Mouse (Mus musculus) limb, embryonic 13.5 days (tissue): ENCODE measurements around the gene Robo2. TPM values are rescaled to one million over a fixed set of nuclear protein-coding genes. Genes with fewer than 3 reads are reported as not detected.

ENCODE experiments used
- ATAC-seq: fragments of 200-750 bp; cut with Nextera tagmentation; 2 replicates; pipeline ENCODE4 v1.8.0; 2017; ENCODE audit warnings: low read depth, moderate number of reproducible peaks, moderate TSS enrichment; ENCODE audit not compliant: low FRiP score
- H3K27ac ChIP-seq: fragments of 300-500 bp; sonication (generic); 2 replicates; pipeline ENCODE4 v1.5.1; 2015; ENCODE audit warnings: inconsistent platforms, mild to moderate bottlenecking, moderate library complexity
- H3K27me3 ChIP-seq: fragments of 300-500 bp; sonication (generic); 2 replicates; pipeline ENCODE4 v1.6.1; 2015; ENCODE audit warnings: mild to moderate bottlenecking, inconsistent platforms
- H3K36me3 ChIP-seq: fragments of 300-500 bp; sonication (generic); 2 replicates; pipeline ENCODE4 v1.6.1; 2015; ENCODE audit warnings: inconsistent platforms, mild to moderate bottlenecking, moderate library complexity
- H3K4me1 ChIP-seq: fragments of 300-500 bp; sonication (generic); 2 replicates; pipeline ENCODE4 v1.6.1; 2015; ENCODE audit warnings: inconsistent platforms
- H3K4me2 ChIP-seq: fragments of 300-500 bp; sonication (generic); replicated peaks from 2 replicates; pipeline ENCODE4 v1.6.1; 2015; ENCODE audit warnings: inconsistent platforms, mild to moderate bottlenecking, moderate library complexity
- H3K4me3 ChIP-seq: fragments of 300-500 bp; sonication (generic); 2 replicates; pipeline ENCODE4 v1.5.1; 2015; ENCODE audit warnings: moderate library complexity, mild to moderate bottlenecking, inconsistent platforms
- H3K9ac ChIP-seq: fragments of 300-500 bp; sonication (generic); 2 replicates; pipeline ENCODE4 v1.6.1; 2015; ENCODE audit warnings: mild to moderate bottlenecking, inconsistent platforms
- H3K9me3 ChIP-seq: fragments of 300-500 bp; sonication (generic); 2 replicates; pipeline ENCODE4 v1.6.1; 2016; ENCODE audit warnings: inconsistent platforms
- WGBS: fragments of 180-500 bp; shearing (Covaris S2); methylation state at CpG from one replicate; pipeline ENCODE4 v1.1.7; 2015; 5-methylcytosine and 5-hydroxymethylcytosine counted together
- polyA plus RNA-seq: library from polyadenylated mRNA; unstranded; fragments of >200 nt; fragmentation: Nextera tagmentation; extraction: Ambion mirVana; gene quantifications from 2 replicates; pipeline ENCODE4 v1.2.1, GENCODE M21; 2015

Robo2 gene
- polyA plus RNA-seq, 1 experiment from 2014 or later: 76.3 TPM

- Histone ChIP-seq H3K36me3 (no peaks in the 10 kb centered on the region), H3K9me3 (no peaks in the 10 kb centered on the region), H3K27me3 (no peaks in the 10 kb centered on the region), H3K27ac (no peak overlapping the region), H3K9ac (no peak overlapping the region), H3K4me1 (0 out of 2 replicates have a peak, but pooled peaks cover 3% of the 10 kb centered on the region), H3K4me2 (no peak overlapping the region), H3K4me3 (no peak overlapping the region)
- 67% methylated on average over 7 of the region's 7 CpGs for WGBS
- no peak for ATAC-seq
Observed at GRCm38 (mm10) chr16:74316150-74316549, 95.5 kb downstream of the Robo2 start.

- ATAC-seq: no peak
- H3K36me3 ChIP-seq: no peaks in the 10 kb centered on the region
- no peak overlapping the region for H3K9ac ChIP-seq
- H3K9me3 ChIP-seq: no peaks in the 10 kb centered on the region
- H3K27me3 ChIP-seq: no peaks in the 10 kb centered on the region
- no peak overlapping the region for H3K4me3 ChIP-seq
- H3K27ac ChIP-seq: no peak overlapping the region
- WGBS: 59% methylated on average over 4 of the region's 4 CpGs
- H3K4me1 ChIP-seq: 0 out of 2 replicates have a peak, but pooled peaks cover 3% of the 10 kb centered on the region
- no peak overlapping the region for H3K4me2 ChIP-seq
Observed at GRCm38 (mm10) chr16:74313222-74313621, 98.4 kb downstream of the Robo2 start.

GRCm38 (mm10) chr16:74307543-74307887, 104.1 kb downstream of the Robo2 start:
- Histone ChIP-seq H3K9ac (no peak overlapping the region), H3K4me2 (no peak overlapping the region), H3K4me3 (no peak overlapping the region), H3K4me1 (no peaks in the 10 kb centered on the region), H3K27me3 (no peaks in the 10 kb centered on the region), H3K36me3 (no peaks in the 10 kb centered on the region), H3K9me3 (no peaks in the 10 kb centered on the region), H3K27ac (no peak overlapping the region)
- ATAC-seq: no peak
- WGBS: 40% methylated on average over 6 of the region's 6 CpGs

- Histone ChIP-seq H3K4me3 (no peak overlapping the region), H3K9me3 (no peaks in the 10 kb centered on the region), H3K27me3 (no peaks in the 10 kb centered on the region), H3K4me1 (no peaks in the 10 kb centered on the region), H3K9ac (no peak overlapping the region), H3K4me2 (no peak overlapping the region), H3K27ac (no peak overlapping the region), H3K36me3 (no peaks in the 10 kb centered on the region)
- no peak for ATAC-seq
- WGBS: 57% methylated on average over 5 of the region's 5 CpGs
Observed at GRCm38 (mm10) chr16:74306876-74307542, 104.6 kb downstream of the Robo2 start.

- Histone ChIP-seq H3K4me1 (0 out of 2 replicates have a peak, but pooled peaks cover 5% of the 10 kb centered on the region), H3K36me3 (peaks cover 3% of the 10 kb centered on the region; the same call in 1 of the 2 replicates), H3K27me3 (no peaks in the 10 kb centered on the region), H3K27ac (no peak overlapping the region), H3K4me3 (no peak overlapping the region), H3K9ac (no peak overlapping the region), H3K9me3 (no peaks in the 10 kb centered on the region), H3K4me2 (no peak overlapping the region)
- no peak for ATAC-seq
- WGBS: 68% methylated on average over 8 of the region's 8 CpGs
Observed at GRCm38 (mm10) chr16:74287878-74288277, 123.7 kb downstream of the Robo2 start.

GRCm38 (mm10) chr16:74282549-74282948, 129.1 kb downstream of the Robo2 start:
- H3K9me3 ChIP-seq: no peaks in the 10 kb centered on the region
- H3K4me3 ChIP-seq: no peak overlapping the region
- no peak overlapping the region for H3K27ac ChIP-seq
- peaks cover 3% of the 10 kb centered on the region; the same call in 1 of the 2 replicates for H3K36me3 ChIP-seq
- ATAC-seq: no peak
- H3K4me2 ChIP-seq: no peak overlapping the region
- 77% methylated on average over 6 of the region's 6 CpGs for WGBS
- H3K9ac ChIP-seq: no peak overlapping the region
- no peaks in the 10 kb centered on the region for H3K4me1 ChIP-seq
- H3K27me3 ChIP-seq: no peaks in the 10 kb centered on the region

- H3K9ac ChIP-seq: no peak overlapping the region
- 0 out of 2 replicates have a peak, but pooled peaks cover 5% of the 10 kb centered on the region for H3K4me1 ChIP-seq
- 17% methylated on average over 3 of the region's 3 CpGs for WGBS
- no peak for ATAC-seq
- no peaks in the 10 kb centered on the region for H3K27me3 ChIP-seq
- no peaks in the 10 kb centered on the region for H3K36me3 ChIP-seq
- no peak overlapping the region for H3K4me2 ChIP-seq
- no peak overlapping the region for H3K27ac ChIP-seq
- H3K9me3 ChIP-seq: no peaks in the 10 kb centered on the region
- no peak overlapping the region for H3K4me3 ChIP-seq
Observed at GRCm38 (mm10) chr16:74276855-74277573, 134.6 kb downstream of the Robo2 start.

GRCm38 (mm10) chr16:74274596-74274995, 137.0 kb downstream of the Robo2 start:
- H3K9me3 ChIP-seq: no peaks in the 10 kb centered on the region
- no peak for ATAC-seq
- 0 out of 2 replicates have a peak, but pooled peaks cover 5% of the 10 kb centered on the region for H3K4me1 ChIP-seq
- no peak overlapping the region for H3K4me3 ChIP-seq
- 91% methylated on average over 1 of the region's 1 CpGs for WGBS
- no peak overlapping the region for H3K9ac ChIP-seq
- H3K4me2 ChIP-seq: no peak overlapping the region
- H3K27me3 ChIP-seq: no peaks in the 10 kb centered on the region
- no peaks in the 10 kb centered on the region for H3K36me3 ChIP-seq
- no peak overlapping the region for H3K27ac ChIP-seq

- Histone ChIP-seq H3K9ac (no peak overlapping the region), H3K9me3 (no peaks in the 10 kb centered on the region), H3K4me2 (no peak overlapping the region), H3K27me3 (no peaks in the 10 kb centered on the region), H3K27ac (no peak overlapping the region), H3K4me1 (0 out of 2 replicates have a peak, but pooled peaks cover 5% of the 10 kb centered on the region), H3K4me3 (no peak overlapping the region), H3K36me3 (no peaks in the 10 kb centered on the region)
- no peak for ATAC-seq
- WGBS: 54% methylated on average over 4 of the region's 4 CpGs
Observed at GRCm38 (mm10) chr16:74272993-74273392, 138.6 kb downstream of the Robo2 start.

GRCm38 (mm10) chr16:74258241-74258640, 153.4 kb downstream of the Robo2 start:
- H3K27me3 ChIP-seq: no peaks in the 10 kb centered on the region
- H3K27ac ChIP-seq: no peak overlapping the region
- ATAC-seq: no peak
- H3K36me3 ChIP-seq: no peaks in the 10 kb centered on the region
- H3K9ac ChIP-seq: no peak overlapping the region
- WGBS: 73% methylated on average over 2 of the region's 2 CpGs
- H3K4me2 ChIP-seq: no peak overlapping the region
- no peaks in the 10 kb centered on the region for H3K9me3 ChIP-seq
- H3K4me3 ChIP-seq: no peak overlapping the region
- H3K4me1 ChIP-seq: no peaks in the 10 kb centered on the region

GRCm38 (mm10) chr16:74244452-74244851, 167.2 kb downstream of the Robo2 start:
- no peak for ATAC-seq
- H3K4me3 ChIP-seq: no peak overlapping the region
- no peak overlapping the region for H3K9ac ChIP-seq
- no peaks in the 10 kb centered on the region for H3K9me3 ChIP-seq
- WGBS: 94% methylated on average over 5 of the region's 5 CpGs
- no peaks in the 10 kb centered on the region for H3K4me1 ChIP-seq
- H3K4me2 ChIP-seq: no peak overlapping the region
- H3K27ac ChIP-seq: no peak overlapping the region
- no peaks in the 10 kb centered on the region for H3K36me3 ChIP-seq
- H3K27me3 ChIP-seq: no peaks in the 10 kb centered on the region

- no peaks in the 10 kb centered on the region for H3K27me3 ChIP-seq
- H3K27ac ChIP-seq: no peak overlapping the region
- no peak overlapping the region for H3K9ac ChIP-seq
- H3K4me2 ChIP-seq: no peak overlapping the region
- ATAC-seq: no peak
- no peaks in the 10 kb centered on the region for H3K9me3 ChIP-seq
- H3K36me3 ChIP-seq: no peaks in the 10 kb centered on the region
- no peak overlapping the region for H3K4me3 ChIP-seq
- 83% methylated on average over 1 of the region's 1 CpGs for WGBS
- H3K4me1 ChIP-seq: no peaks in the 10 kb centered on the region
Observed at GRCm38 (mm10) chr16:74241534-74241933, 170.1 kb downstream of the Robo2 start.
